Mouse (Mus musculus) kidney, postnatal 14 days (tissue): ENCODE measurements around the gene Tmem132a.

Experiments used
- DNase-seq: peaks from one replicate; pipeline ENCODE4 v3.0.0; 2022; ENCODE audit warnings: mixed read lengths

The Tmem132a gene

DNA sequence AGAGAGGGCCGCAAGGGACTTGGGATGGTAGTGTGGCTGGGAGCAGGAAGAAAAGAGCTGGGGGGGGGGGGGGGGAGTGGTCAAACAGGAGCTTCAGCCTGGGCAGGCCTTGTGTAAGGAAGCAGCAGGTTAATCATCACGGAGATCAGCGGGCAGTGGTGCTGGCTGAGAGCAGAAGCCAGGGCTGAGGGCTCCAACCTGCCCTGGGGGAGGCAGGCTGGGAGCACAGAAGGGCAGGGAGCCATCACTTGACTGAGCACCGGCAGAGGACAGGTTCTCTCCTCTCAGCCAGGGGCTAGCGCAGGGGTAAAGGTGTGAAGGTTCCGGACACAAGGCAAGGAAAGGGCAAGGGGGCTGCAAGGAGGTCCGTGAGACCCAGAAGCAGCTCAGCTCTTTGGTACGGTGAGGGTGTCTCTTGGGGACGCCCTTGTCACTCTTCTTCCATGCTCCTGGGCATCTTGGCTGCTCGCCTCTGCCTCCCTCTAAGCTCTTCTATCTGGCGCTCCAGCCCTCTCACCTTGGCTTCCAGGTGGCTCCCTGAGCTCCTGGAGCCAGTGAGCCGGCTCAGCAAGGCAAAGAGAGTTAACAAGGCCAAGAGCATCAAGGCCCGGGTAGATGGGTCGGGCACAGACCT is 1.7 kb upstream of the Tmem132a start:
- DNase-seq, result no peak

DNA sequence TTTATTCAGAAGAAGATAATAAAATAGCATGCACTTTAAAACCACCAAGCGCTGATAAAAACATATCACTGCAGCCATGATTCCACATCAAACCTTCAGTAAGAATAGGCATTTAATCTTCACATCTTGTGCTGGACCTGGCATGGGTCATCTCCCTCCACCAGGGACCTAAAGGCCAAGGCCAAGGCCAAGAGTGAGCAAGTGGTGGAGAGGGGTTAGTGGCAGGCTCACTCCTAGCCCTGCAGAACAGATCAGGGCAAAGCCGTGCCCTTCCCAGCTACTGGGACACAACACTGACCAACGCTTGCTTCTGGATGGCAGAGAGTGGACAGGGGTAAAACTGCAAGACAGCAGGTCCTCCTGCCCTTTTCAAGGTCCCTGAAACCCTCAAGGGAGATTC is 936 bp upstream of the Tmem132a start:
- no peak for DNase-seq

DNA sequence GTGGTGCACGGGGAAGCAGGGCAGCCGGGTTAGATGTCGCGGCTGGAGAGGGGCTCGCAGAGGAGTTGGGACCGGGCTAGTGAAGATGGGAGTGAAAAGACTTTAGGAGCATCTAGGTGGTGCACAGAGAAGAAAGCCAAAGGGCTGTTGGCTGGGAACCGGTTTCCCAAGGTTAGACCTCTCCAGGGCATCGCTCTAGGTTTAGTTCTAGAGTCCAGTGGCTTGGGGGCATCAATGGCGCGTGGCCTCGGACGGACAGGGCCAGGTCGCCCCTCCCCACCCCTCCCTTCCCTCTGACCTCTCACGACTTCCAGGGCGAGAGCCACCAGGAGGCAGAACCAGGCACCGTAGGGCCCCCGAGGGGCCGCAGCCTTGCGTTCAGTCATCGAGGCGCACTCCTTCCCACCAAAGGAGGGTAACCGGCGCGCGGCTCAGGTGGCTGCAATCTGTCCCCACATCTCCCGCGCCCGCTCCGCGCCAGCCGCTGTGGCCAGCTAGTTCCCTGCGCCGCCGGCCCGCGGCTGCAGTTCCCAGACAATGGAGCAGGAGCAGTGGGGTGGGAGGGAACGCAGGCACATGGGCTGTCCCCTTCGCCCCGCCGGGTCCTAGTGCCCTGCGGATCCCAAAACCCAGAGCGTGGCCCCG is 377 bp downstream of the Tmem132a start:
- peak; percentile 86 for DNase-seq

DNA sequence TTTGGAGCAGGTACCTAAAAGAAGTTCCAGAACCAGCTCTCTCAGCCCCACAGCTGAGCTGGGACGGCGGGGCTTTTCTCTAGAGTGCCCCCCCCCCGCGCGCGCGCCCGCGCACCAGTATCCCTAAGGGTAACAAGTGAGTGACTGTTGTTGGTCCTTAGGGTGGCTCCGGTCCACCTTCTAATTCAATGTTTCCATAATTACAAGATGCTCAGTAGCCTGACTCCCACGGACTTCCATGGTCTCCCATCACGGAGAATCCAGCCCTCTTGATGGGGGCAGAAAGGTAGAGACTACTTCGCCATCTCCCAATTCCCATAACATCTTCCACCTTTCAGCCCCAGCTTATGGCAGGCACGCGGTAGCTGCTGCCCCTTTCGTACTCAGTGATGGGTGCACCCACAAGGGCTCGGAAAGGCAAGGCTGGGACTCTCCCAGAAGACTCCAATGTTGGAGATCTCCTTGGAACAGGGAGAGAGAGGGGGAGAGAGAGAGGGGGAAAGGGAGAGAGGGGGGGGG is 1.1 kb downstream of the Tmem132a start:
- no peak for DNase-seq

DNA sequence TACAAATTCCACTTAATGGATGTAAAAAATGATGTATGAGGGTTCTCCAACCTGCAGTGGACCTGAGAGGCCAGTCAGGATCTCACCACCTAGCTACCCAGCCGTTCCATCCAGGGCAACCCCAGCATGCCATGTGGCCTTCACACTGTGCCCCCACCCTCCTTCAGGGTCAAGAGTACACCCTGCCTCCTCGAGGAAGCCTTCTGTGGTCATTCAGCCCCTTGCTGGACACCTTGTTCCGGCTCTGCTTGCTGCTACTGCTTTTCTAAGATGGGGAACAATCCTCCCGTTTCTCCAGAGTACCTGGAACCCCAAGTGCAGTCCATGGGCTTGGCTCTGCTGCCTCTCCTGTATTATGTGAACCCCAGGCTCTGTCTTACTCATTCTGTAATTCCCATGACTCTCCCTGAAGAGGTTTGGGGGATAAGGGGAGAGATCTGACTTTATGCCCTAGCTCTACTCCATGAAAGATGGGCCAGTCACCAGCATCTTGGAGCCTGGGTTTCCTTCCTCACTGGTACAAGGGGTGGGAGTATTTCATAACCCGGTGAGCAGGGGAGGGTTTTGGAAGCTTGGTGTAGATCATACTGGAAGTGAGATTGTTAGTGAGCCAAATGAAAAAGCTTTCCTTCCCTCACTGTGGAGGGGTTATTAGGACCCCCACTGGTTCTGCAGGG is 1.7 kb downstream of the Tmem132a start:
- DNase-seq, result no peak

DNA sequence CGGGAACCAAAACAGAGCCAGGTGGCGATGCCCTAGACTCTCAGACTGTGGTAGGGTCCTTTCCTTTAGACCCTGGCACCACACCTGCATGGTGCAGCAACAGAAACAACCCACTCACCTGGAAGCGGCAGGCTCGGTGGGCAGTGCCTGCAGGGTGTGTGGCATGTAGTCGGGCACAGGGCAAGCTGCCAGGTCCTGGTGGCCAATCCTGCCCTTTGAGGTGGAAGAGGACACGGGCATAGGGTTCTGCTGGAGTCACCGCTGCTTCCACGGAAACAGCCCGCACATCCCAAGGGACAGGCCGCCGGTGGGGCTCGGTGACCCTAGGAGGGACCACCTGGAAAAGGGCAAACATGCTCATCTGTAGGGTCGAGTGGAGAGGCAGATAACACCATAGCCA is 3.4 kb downstream of the Tmem132a start:
- no peak for DNase-seq

DNA sequence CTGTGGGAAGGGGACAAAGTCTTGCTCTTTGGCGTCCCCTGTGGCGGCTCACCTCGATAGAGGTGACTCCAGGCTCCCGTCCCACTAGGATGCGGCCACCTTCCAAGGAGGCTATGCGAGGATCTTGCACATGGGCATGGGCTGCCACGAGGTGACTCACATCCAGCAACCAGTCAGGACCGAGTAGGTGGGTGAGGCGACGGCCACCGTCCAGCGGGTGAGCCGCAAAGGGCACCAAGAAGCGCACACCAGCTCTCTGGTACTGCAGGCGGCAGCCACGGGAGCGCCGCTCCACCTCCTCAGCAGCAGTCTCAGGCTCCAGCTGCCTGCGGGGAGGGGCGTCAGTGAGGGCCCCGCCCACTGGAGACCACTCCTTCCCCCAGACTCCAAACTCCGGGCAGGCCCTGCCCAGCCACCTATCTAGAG is 9.7 kb downstream of the Tmem132a start:
- no peak for DNase-seq

DNA sequence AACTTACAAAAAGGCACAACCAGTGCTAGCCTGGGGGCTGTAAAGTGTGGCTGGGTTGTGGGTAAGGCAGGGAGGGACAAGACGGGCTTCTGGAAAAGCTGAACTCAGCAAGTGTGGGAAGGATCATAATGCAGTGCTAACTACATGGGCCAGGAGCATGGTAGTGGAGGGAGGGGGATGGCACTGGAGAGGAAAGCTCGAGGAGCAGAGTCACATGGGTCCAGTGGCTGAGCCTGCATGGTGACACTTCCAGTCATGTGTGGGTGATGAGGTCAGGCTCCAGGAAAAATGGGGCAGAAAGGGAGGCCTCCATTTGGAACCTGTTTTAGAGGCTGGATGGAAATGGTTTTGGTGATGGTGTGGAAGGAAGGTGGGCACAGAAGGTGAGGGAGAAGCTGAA is 13.2 kb downstream of the Tmem132a start:
- no peak for DNase-seq

DNA sequence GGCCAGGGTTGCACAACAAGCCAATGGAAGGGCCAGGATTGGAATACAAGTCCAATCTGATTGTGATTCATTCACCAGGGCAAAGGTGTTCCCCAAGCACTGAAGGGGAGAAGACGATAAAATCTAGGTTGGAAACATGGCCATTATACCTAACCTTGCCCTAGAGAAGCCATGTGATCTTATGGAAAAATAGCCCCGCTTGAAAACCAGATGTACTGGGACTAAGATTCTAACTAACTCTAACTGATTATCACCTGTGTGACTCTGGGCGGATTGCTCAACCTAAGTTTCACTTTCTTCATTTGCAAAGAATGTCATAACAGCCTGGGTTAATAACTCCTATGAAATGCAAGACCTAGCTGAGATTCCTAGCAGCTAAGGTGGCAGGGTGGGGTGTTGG is 14.3 kb downstream of the Tmem132a start:
- DNase-seq, result no peak

DNA sequence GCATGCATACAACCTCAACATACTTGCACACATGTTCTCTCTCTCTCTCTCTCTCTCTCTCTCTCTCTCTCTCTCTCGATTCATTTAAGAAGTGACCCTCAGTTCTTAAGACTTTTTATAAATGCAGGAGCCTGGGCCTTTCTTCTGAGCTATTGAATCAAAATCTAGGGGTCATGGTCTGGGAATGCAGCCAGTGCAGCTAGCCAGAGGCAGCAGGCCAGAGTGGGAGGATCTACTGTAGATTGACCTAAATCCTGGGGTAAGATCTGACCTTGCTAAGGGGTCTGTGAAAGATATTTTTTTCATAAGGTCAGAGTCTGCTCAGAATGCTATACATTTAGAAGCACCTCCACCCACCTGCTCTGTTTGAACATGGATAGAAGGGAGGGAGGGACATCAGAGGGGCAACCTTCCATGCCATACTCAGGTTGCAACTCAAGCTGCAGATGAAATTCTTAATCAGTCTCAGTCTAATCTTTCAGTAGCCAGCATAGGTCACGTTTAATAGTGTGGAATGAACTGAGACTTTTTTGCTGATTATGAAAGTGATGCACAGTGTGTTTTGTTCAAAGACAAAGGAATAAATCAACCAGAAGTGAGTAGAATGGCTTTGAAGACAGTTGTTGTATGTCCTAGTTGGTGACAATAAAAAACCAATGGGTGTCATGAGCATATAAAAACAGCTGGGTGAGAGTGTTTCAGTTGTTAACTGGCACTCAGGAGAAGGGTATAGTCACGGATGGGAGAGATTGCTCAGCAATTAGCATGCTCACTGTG is 22.2 kb downstream of the Tmem132a start:
- peak; percentile 74 for DNase-seq

DNA sequence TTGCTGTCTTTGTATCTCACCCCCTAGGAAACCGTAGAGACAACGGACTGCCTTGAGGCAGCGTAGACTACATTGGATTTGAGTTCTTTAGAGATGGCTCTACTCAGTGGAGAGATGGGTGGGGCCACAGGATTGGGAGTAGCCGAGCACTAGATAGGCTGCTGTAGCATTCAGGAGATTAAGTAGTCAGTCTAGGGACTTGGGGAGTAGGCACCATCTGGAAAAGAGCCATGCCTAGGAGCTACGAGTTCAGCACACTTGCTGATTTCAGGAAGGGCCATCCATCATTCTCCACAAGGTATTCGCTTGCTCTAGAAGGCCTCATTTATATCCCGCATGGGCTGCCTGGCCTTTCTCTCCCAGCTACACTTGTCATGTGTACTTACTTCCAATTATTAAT is 23.6 kb downstream of the Tmem132a start:
- DNase-seq, result no peak

DNA sequence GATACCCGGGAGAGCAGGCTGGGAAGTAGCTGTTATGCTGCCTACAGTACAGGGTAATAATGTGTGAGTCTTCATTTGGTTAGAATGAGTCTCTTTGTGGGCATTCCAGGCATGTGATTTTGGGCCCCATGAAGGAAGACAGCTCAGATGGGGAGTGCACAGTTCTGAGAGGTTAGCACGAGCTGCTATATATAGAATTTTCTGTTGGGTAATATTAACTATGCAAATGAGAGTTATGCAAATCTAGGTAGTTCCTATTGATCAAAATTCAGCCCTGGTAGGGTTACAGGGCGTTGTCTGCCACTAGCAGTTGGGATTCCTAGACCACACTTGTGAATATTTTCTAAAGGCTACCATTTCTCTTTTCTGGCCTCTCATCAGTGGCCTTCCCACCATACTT is 24.3 kb downstream of the Tmem132a start:
- DNase-seq, result no peak

DNA sequence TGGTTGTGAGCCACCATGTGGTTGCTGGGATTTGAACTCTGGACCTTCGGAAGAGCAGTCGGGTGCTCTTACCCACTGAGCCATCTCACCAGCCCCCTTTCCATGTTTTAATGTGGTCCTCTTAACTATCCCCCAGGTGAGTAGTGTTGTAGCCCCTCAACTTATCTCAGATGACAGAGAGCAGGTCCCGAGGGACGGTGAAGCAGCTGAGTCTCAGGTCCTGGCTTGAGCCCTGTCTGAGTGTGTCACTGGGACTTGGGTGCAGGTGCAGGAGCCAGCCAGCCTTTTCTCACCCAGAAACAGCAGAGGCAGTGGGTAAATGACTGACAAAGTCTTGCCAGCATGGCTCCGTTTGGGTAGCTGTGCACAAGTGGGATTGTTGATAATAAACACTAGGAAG is 25.5 kb downstream of the Tmem132a start:
- DNase-seq, result no peak

DNA sequence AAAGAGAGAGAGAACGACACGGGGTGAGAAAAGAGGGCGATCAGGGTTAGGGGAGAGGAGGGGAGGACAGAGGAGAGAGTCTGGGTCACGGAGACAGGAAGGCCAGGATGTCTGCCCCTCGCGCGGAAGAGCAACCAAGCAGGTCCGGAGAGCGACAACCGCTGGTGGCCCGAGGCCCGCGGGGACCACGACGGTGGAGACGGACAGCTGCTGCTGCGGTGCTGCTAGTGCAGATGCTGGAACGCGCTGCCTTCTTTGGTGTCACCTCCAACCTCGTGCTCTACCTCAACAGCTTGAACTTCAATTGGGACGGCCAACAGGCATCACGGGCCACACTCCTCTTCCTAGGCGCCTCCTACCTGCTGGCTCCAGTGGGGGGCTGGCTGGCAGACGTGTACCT is 26.8 kb downstream of the Tmem132a start:
- no peak for DNase-seq

DNA sequence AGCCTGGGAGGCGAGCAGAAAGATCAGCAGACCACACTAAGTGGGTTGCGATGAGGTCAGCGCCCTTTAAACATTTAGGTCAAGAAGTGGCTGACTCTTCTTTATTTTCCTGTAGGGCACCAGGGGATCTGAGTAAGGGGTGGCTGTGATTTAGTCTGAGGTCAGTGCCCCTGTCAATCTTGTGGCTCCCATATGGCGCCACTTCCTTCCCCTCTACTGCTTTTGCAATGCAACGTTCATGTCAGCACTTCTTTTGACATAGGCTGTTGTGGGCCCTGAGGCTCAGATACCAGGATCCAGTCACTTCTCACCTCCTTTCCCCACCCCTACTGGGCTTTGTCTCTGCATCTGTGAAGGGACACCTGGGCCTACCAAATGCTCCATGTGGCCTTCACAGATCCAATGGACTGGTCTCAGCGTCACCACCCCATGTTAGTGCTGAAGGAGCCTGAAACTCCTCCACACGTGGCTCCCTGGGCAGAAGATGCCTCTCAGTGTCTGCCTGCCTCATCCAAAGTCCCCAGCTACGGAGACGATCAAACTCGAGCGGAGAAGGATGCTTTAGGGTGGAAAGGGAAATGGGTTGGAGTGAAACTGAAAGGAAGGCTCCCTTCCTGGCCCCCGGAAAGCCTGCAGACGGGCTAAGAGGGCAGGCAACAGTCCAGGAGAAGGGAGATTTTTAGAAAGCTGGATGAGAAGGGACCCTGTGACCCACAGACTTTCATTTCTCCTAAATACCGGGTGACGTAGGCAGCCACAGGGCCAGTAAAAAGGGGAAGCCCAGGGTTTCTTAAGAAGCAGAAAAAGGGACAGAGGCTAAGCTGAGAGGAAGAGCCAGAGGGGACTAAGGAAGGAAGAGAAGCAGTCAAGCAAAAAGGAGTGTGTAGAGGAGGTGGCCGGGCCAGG is 27.8 kb downstream of the Tmem132a start:
- peak; percentile 33 for DNase-seq

DNA sequence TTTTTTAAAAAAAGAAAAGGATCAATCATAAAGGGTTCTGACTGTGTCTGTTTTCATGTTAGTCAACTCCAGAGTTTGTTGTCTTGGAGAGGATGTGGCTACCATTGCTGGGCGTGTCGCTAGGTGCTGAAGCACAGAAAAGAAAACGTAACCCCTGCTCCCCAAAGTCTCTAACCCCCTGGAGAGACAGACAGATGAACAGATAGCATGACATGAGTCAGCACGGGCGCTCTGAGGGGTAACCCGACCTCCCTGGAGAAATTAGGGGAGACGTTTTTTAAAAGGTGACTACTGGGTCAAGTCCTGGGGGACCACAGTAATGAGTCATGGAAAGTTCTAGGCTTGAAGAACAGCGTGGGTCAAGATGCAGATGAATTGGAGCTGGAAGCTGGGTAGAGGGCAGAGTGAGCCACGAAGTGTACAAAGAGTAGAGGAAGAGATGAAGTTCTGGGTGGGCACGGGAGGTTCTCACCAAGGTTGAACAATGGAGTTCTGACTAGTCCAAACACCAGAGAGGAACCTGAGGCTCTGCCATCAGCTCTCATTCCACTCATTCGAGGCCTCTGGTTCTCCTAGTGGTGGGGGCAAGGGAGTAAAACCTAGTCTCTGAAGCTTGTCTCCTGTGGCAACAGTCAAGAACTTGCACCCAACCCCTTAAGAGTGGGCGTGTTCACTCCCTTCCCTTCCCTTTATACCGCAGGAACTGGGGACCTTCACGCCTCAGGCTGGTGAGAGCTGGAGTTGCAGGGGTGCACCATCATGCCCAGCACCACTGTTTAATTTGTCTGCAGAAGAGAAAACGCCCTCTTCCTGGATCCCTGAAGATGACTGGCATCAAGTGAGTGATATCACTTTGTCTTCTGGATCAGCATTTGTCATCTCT is 30.5 kb downstream of the Tmem132a start, which contains the start of gene Slc15a3:
Slc15a3 (plus strand) TSS at position 718 of the 883 bp plus-strand sequence.
- DNase-seq, result no peak

DNA sequence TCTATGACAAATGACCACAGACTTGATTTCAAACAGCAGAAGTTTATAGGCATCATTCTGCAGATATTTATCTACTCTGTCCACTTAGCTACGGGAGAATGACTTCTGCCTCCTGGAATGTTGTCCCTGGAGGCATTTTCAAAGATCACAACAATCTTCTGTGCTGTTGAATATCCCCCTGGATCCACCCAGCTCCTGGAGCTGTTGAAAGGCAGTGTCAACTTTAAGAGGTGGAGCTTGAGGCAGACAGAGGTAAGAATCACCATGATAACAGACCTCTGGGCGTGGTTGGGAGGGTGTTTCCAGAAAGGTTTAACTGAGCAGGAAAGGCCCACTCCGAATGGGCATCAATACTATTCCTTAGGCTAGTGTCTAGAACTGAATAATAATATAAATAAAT is 34.1 kb downstream of the Tmem132a start:
- DNase-seq, result no peak

DNA sequence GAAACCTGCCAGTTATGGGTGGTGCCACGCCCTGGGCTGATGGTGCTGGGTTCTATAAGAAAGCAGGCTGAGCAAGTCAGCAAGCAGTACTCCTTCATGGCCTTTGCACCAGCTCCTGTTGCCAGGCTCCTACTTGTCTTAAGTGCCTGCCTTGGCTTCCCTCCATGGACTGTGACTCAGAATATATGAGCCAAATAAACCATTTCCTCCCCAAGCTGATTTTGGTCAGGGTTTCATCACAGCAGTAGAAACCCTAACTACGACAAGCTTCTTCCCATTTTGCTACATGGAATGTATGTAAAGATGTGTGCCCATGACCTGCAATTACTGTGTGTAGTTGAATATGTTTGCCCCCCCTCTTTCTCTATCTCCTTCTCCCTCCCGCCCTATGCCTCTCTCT is 36.1 kb downstream of the Tmem132a start:
- no peak for DNase-seq

DNA sequence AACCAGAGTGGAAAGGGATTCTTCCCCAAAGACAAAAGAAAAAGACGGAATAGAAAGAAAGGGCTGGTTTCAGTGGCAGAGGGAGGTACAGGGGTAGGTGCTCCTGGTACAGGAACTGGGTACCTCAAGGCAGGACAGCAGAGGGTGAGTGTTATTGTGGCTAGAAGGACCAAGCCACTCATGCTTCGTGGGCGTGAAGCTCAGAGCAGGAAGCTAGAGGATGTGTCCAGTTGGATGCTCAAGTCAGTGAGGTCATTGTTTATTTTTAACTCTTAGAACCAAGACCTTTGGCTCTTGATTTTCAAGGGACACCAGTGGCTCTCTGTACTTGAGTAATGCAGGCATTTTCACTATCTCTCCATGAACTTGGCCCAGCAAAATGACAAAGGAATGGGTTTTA is 37.7 kb downstream of the Tmem132a start:
- DNase-seq, result no peak

DNA sequence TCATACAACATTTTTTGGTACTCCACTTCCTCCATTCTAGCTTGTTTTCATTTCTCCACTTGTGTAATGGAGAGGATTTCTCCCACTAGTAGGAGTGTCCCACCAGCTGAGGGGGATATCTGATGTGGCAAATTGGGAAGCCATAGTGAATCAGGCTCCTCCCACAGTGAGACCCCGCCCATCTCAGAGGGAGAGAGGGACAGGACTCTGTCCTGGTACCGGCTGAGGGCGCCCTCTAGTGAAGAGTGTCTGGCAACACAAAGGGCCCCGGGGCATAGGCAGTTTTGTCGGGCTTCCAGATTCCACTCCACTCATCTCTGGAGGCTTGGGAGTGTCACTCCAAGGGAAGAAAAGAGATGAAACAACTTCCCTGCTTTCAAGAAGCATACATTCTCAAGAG is 38.3 kb downstream of the Tmem132a start:
- DNase-seq, result peak; percentile 66
